Mouse (Mus musculus) frontal cortex, postnatal 14 days (tissue): ENCODE results near the gene Fbxo28.
"Not testable (repeated sequence)": the region's sequence is repeated elsewhere in the genome, so short reads cannot be mapped to it uniquely, and the experiment has no call there.

Experiments
- DNase-seq, 2 experiments: peaks; one replicate each; pipeline ENCODE4 v3.0.0; 2022; ENCODE audit warnings: low spot score in 2 of 2

Gene Fbxo28

DNA sequence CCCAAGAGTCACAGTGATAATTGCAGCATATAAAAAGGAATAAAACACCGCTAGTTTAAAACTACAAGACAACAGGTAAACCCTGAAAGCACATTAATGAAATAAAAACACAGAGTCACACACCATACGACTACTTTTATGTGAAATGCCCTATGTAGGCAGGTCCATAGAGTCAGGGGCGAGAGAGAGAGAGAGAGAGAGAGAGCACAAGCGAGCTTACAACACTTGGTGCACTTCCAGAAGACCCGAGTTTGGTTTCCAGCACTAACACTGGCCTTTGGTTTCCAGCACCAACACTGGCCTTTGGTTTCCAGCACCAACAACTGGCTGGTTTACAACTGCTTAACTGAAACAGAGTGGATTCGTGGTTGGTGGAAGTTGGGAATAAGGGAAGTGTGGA lies 564 bp upstream of the Fbxo28 start:
- no peak for DNase-seq

DNA sequence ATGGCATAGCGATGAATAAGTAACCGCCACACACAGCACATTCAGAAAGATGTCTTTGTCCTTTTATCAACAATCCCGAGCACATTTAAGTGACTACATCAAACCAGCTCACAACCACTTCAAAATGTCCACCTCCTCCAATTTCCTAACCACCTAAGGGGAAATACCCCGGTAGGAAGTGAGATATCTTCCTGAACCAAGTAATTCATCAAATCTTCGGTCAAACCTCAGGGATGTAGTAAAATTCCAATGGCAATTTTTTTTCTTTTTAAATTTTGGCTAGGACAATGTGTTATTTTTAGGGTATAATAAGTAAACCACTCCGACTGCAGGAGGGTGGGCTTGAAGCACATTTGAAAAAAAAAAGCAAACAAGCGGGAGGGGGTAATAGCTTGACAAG lies 1.1 kb downstream of the Fbxo28 start:
- no peak for DNase-seq

DNA sequence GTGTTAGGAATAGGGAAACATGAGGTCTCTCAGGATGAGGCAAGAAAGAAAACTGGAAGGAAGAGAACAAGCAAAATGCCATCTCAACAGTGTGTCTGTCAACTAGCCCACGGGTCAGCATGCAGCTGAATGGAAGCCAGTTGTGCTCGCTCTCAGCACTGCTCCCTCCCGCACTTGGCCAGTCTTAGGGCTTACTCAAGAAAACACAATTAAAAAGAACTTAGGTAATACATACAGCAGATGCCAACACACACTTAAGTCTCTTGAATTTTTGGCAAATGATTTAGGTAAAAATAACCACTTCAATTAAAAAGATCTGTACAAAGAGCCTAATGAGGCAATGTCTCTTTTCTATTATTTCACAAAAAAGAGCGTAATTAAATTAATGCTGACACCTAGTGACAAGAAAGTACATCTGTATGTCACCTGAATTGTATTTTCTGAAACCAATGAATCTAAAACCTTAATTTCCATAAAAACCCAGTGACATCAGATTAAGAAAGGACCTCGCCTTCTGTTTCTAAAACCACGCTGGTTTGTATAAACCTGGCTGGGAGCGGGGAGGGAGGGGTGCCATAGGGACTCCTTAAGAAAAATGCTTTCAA lies 2.4 kb downstream of the Fbxo28 start:
- DNase-seq, result no peak

DNA sequence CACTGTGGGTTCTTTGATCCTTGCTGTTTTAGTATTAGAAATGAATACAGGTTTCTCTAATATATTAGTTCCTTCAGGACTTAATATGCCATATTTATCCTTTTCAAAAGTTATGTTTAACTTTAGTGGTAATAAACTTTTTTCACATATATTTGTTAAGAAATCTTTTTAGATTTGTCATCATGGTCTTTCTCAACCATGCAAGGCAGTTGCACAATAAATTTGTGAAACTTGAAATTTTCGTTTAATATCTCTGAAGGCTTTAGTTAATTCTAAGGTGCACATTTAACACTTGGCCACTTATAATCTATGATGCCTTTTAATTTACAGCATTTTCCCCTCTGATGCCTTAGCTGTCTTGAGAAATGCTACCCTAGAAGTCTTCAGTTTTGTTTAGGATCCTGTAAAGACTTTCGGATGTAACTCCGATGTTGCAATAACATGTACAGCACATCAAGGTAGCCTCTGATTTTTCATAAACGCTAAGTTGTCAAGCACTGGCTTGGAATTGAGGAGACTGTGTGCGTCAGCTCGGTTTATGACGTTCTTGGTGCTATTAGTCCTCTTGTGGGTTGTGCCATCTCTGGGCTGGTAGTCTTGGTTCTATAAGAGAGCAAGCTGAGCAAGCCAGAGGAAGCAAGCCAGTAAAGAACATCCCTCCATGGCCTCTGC lies 7.5 kb downstream of the Fbxo28 start:
- DNase-seq, result no peak

DNA sequence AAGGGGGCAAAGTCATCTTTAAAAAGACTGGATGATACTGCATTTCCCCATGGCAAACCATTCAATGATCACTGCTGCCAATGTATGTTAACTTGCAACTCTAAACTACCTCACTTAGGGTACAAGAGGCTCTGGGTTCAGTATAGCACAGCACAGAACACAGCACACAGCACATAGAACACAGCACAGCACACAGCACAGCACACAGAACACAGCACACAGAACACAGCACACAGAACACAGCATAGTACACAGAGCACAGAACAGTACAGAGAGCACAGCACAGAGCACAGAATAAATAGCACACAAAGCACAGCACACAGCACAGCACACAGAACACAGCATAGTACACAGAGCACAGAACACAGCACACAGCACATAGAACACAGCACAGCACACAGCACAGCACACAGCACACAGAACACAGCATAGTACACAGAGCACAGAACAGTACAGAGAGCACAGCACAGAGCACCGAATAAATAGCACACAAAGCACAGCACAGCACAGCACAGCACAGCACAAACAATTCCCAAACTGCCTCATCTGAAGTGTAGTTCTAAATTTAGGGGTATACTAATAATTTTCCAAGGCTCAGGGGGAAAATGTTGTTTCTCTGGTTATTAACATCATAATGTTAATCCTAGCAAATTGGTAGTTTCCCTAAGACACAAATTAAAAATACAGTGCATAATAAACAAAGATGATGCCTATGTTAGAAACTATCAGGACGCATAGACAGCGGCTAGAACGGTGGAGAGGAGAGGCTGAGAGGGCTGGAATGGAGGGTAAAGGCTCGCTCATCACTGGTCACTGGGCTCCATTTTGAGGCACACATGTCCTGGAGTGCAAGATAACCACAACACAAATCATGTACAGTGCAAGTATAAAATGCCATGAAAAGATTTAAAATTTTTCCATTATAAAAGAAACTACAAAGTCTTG lies 9.1 kb downstream of the Fbxo28 start:
- no peak for DNase-seq

DNA sequence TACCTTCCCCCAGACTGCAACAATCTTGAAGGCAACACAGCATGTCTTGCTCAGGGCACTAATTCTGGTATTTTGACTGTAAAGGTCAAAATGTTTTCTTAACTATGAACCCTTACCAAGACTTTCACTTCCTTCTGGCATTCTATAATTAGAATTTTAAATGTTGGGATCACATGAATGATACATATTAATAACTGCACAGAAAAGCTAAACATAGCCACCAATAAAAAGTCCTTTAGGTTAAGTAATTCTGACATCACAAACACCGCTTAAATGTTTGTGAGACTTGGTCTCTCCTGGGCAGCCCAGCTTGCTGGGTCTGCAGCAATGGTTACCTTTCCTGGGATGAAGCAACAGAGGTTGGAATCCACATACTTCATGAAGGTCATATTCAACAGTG lies 15.5 kb downstream of the Fbxo28 start:
- no peak for DNase-seq

DNA sequence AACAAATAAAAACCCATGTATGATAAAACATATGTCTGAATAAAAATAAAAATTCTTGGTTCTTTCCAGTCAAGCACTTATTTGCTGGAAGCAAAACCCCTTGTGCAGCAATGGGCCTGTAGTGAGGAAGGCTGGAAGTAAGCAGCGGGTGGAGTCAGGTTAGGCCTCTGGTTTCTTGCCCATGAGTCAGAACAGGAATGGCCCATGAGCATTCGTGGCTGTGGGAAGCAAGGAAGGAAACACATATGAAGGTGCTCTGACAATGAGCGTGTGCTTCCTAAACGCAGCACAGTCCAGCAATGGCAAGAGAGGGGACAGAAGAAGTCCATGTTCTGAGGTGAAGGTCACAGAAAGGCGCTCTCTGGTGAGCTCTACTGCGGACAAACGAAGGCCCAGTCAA lies 16.9 kb downstream of the Fbxo28 start:
- no peak for DNase-seq

DNA sequence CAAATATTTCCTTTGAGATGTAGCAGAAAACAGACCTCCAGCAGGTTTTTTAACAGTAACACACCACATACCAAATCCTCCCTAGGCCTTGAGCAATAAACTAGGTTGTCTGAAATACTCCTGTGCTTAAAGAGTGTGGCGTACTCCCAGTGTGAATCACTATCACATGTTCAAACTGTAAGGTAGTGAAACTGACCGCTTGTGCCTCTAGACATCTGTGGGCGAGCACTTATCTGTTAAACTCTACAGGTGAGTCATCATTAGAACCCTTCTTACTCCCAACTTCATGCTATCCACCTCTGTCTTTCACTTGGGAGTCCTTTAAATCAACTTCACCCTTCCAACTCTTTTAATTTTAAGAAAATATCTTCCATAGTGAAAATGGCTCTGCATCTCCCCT lies 18.3 kb downstream of the Fbxo28 start:
- no peak for DNase-seq

DNA sequence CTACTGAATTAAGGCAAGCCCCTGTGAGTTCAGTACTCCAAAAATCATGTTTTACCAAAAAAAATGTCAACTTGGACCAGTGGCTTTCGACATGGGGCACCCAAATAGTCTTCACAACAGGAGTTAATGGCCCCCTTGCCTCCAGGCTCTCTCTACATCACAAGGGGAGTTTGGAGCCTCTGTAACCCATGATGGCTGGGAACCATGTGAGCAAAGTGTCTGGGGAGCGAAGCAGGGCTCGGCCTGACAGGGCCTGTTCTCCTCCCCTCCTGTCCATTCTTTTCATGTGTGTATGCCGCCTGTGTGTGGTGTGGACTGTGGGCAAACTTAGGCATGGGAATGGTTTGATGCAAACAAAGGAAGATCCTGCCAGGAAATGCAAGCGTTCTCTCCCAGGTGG lies 27.2 kb downstream of the Fbxo28 start:
- DNase-seq, result no peak

DNA sequence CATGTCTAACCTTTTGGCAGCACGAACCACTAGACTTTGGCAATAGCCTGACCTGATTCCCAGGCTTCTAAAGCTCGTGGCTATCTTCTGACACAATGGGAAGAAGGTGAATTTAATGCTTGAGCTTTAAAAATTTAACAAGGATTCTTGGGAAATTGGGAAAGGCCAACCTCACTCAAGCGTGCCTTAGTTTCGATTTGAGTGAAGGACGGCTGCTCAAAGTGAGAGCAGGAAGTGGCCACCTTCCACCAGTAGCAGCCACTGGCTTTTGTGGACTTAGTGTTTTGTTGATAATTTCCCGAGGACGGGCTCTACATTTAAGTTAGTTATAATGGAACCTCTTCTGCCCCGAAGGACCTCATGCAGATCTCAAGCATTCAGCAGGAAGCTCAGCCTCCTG lies 28.2 kb downstream of the Fbxo28 start:
- DNase-seq, result no peak

DNA sequence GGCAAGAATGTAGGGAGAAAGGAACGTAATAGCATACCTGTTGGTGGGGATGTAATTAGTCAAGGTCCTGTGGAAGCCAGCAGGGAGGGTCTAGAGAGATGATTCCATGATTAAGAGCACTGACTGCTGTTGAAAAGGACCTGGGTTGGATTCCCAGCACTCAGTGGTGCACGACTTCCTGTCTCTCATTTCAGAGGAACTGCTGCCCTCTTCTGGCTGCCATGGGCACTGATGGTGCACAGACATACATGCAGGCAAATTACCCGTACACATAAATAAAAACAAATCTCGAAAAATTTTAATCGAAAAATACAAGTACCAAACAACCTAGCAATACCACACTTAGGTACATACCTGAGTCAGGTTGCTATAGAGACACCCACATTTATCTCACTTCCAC lies 30.1 kb downstream of the Fbxo28 start:
- no peak for DNase-seq

DNA sequence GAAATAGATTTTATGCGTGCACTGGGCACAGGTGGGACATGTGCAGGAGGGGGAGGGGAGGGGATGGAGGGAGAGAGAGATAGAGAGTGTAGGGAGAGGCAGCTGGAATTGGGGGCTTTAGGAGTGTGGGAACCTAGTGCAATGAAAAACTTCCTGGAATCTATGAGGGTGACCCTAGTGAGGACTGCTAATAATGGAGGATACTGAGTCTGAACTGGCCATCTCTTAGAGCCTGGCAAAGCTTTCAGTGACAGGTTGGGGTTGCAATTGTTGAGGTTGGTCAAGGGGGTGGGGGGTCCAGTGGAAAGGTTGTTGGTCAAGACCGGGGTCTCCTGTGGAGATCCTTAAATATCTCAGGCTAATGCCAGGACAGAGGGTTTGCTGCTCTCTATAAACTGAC lies 31.1 kb downstream of the Fbxo28 start:
- no peak for DNase-seq

DNA sequence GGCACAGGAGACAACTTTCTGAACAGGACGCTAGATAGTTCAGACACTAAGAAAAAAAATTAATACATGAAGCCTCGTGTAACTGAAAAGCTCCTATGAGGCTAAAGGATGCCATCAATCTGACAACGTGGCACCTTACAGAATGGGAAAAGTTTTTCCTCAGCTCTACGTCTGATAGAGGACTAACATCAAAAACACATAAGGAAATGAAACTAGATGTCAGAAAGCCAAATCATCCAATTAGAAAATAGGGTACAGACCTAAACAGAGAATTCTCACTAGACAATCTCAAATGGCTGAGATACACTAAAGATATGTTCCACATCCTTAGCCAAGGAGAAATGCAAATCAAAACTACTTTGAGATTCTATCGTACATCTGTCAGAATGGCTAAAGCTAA lies 32.0 kb downstream of the Fbxo28 start:
- no peak for DNase-seq

DNA sequence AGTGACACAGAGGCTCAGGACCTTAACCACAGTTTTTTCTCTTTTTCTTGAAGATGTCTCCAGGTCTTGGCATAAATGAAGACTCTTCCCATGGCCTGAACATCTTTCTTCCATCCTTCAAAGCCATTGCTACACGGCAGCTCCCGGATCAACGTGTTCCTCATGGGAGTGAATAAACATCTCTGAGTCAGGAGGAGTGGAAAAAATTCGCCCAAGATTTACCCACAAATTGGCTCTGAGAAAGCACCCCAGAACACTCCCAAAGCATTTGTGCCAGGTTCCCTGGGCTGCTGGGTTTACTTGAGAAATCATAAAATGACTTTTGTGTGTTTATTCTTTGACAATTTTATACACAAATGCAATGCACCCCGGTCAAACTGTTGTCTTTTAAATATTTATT lies 38.5 kb downstream of the Fbxo28 start:
- no peak for DNase-seq

DNA sequence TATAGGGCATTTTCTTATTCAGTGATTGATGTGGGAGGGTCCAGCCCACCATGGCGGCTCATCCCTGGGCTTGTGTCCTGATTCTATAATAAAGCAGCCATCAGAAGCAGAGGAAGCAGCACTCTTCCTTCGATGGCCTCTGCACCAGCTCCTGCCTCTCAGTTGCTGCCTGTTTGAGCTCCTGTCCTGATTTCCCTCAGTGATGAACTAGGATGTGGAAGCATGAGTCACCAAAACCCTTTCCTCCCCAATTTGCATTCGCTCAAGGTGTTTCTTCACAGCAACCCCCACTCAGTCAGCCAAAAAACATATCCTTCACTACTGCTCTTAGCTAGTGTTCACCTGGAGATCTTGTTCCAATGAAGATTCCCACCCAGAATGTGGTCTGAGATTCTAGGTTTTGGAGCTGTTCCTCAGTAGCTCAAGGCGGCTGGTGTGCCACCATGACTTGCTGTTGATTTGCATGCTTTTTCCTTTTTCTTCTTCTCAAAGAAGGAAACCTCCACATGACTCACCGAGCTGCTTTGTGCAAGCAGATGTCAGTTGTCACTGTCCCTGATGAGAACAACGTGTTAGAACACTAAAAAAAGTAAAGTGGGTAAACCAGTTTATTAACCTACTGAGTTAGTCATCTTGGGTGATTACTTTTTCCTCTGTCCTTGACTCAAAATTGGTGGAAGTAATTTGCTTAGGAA lies 39.1 kb downstream of the Fbxo28 start:
- DNase-seq, result no peak

DNA sequence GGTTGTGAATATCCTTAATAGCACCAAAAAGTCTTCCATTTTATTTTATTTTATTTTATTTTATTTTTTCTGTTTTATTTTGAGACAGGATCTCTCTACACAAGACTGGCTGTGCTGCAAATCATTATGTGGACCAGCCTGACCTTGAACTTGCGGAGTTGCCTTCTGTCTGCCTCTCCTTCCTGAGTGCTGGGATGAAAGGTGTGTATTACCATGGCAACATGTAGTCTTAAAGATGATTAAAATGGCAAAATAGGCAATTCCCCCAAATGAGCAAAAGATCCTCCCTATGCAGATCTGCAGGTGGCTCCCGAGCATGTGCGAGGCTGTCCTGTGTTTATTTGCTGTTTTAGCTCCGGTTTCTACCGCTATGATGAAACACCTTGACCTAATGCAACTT lies 43.6 kb downstream of the Fbxo28 start:
- no peak for DNase-seq

DNA sequence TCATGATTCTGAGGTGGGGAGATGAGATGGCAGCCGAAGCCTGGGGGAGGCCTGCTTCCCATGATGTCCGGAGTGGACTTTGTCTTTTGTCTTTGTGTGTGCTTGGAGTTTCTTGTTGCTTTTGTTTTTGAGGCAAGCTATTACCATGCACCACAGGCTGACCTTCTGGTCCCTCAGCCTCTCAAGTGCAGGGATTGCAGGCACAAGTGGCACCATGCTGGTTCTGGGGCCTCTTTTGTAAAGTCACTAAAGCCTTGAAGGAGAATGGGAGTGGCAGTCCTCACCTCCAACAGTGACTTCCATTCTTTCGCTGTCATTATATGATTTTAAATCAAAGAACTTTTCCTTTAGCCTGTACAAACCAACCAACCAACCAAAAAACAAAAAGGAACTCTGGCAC lies 44.2 kb downstream of the Fbxo28 start:
- no peak for DNase-seq

DNA sequence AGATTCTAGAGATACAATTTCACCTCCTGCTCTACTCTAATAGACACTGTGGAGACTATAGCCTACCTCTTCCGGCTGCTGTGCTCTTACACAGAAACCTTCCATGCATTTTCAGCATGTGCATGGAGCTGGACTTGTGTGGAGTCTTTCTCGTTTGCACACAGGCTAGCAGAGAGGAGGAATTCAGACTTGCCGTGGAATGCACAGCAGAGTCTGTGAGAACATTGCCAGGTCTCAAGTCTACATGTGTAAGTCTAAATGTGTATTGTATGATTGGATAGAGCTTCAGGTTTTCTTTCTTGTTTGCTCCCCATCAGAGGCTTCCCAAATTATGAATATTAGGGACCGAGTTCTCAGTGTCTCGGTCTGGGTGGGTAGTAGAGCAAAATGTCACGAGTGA lies 44.6 kb downstream of the Fbxo28 start:
- DNase-seq, result no peak

DNA sequence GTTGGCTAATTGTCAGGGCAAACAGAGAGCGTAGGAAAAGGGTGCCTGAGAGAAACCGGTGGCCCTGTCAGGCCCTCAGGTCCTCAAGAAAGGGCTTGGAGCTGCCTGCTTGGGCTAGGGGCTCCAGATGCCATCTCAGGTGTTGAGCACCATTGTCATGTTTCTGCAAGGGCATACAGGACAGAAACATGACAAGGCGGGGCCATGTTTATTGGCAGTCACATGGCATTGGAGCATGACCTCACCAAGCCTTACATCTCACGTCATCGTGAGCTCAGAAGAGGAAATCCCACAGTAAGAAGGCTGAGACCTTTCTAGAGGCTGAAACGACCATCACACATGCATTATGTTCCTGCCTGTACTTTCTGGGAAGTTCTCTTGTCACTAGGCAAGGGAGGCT lies 45.3 kb downstream of the Fbxo28 start:
- DNase-seq, result no peak

DNA sequence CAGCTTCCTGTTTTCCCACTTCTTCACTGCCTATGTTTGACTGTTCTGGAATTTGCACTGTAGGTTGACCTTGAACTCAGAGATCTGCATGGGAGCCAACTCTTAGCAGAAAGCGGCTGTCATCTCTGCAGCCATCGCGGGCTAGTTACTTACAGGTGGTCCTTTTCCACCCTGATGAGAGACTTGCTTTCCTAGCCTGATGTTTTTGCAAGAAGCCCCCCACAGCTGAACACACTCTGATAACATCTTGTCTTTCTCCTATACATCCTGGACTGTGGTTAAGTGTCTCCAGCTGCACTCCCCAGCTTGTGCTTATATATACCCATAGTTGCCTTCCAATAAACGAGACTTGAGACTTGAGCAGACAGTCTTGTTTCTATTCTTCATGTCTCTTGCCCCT lies 49.1 kb downstream of the Fbxo28 start:
- no peak for DNase-seq

DNA sequence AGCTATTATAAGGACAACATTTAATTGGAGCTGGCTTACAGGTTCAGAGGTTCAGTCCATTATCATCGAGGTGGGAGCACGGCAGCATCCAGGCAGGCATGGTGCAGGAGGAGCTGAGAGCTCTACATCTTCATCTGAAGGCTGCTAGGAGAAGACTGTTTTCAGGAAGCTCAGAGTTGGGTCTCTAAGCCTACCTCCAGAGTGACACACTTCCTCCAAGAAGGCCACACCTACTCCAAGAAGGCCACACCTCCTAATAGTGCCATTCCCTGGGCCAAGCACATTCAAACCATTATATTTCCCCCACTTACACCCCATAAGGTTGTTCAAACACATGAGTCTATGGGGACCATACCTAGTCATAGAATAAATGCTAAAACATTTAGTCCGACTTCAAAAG lies 50.7 kb downstream of the Fbxo28 start:
- not testable (repeated sequence) for DNase-seq

DNA sequence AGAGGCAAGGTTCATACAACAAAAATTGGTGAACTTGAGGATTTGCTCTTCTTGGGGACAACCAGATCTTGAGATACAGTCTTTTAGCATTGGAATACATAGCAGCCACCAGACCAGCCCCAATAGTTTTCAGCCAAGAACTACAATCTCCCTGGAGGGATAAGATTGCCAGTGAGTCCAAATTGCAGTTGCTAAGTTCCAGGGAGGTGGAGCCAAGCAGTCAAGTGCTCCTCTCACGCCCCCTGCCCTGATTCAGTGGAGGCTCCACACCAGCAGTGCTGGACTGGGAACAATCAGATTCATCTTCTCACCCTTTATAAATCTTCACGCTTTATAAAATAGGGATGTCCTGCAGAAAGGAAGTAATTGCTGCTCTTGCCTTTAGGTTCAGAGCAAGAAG lies 51.6 kb downstream of the Fbxo28 start:
- no peak for DNase-seq
